Mouse (Mus musculus) liver, embryonic 15.5 days (tissue): ENCODE results near the gene Rftn1. TPM values are rescaled to one million over a fixed set of nuclear protein-coding genes. Genes with fewer than 3 reads are reported as not detected.
"Not testable (repeated sequence)": the region's sequence is repeated elsewhere in the genome, so short reads cannot be mapped to it uniquely, and the experiment has no call there.

Experiments used
- ATAC-seq: fragments of 200-750 bp; cut with Nextera tagmentation; 2 replicates; pipeline ENCODE4 v1.8.0; 2017; ENCODE audit warnings: moderate number of reproducible peaks, mild to moderate bottlenecking, moderate library complexity; ENCODE audit not compliant: insufficient read depth
- H3K27ac ChIP-seq: fragments of 300-500 bp; sonication (generic); replicated peaks from 2 replicates; pipeline ENCODE4 v1.5.1; 2015; ENCODE audit warnings: mild to moderate bottlenecking, inconsistent platforms
- H3K27me3 ChIP-seq: fragments of 300-500 bp; sonication (generic); 2 replicates; pipeline ENCODE4 v1.6.1; 2015; ENCODE audit warnings: mild to moderate bottlenecking, inconsistent platforms
- H3K36me3 ChIP-seq: fragments of 300-500 bp; sonication (generic); replicated peaks from 2 replicates; pipeline ENCODE4 v1.6.1; 2015; ENCODE audit warnings: moderate library complexity, mild to moderate bottlenecking, inconsistent platforms
- H3K4me1 ChIP-seq: fragments of 300-500 bp; sonication (generic); replicated peaks from 2 replicates; pipeline ENCODE4 v1.6.1; 2015; ENCODE audit warnings: inconsistent platforms
- H3K4me2 ChIP-seq: fragments of 300-500 bp; sonication (generic); 2 replicates; pipeline ENCODE4 v1.6.1; 2015; ENCODE audit warnings: moderate library complexity, mild to moderate bottlenecking, inconsistent platforms
- H3K4me3 ChIP-seq: fragments of 300-500 bp; sonication (generic); replicated peaks from 2 replicates; pipeline ENCODE4 v1.5.1; 2015; ENCODE audit warnings: mild to moderate bottlenecking, inconsistent platforms
- H3K9ac ChIP-seq: fragments of 300-500 bp; sonication (generic); 2 replicates; pipeline ENCODE4 v1.6.1; 2015; ENCODE audit warnings: moderate library complexity, mild to moderate bottlenecking, inconsistent platforms
- H3K9me3 ChIP-seq: fragments of 300-500 bp; sonication (generic); replicated peaks from 2 replicates; pipeline ENCODE4 v1.6.1; 2016; ENCODE audit warnings: inconsistent platforms
- WGBS: fragments of 180-500 bp; shearing (Covaris S2); methylation state at CpG from one replicate; pipeline ENCODE4 v1.1.7; 2015; ENCODE audit warnings: mixed read lengths; ENCODE audit not compliant: insufficient replicate concordance; 5-methylcytosine and 5-hydroxymethylcytosine counted together
- polyA plus RNA-seq: library from polyadenylated mRNA; unstranded; fragments of >200 nt; fragmentation: Nextera tagmentation; extraction: Ambion mirVana; gene quantifications from 2 replicates; pipeline ENCODE4 v1.2.1, GENCODE M21; 2015

Gene Rftn1
- polyA plus RNA-seq, 1 experiment from 2014 or later: 3.9 TPM

DNA sequence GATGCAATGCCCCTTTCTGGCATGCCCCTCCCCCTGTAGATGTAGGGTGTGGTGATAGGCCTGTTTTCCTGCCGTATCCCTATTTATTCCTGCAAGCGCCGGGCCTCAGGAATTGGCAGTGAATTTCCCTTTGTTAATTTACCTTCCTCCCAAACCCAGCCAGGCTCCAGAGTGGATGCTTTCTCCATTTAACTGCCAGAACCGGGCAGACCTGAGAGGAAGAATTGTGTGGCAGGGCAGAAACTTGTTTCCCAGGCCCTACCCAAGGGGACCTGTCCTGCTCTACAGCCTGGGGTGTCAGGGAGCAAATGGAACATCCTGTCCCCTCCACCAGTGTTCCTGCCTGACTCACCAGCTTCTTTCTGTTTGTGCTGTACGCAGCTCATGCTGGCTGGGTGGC lies 34.2 kb upstream of the Rftn1 start:
- no peak overlapping the region for H3K27ac ChIP-seq
- no peaks in the 10 kb centered on the region for H3K27me3 ChIP-seq
- H3K4me2 ChIP-seq: no peak overlapping the region
- H3K4me1 ChIP-seq: no peaks in the 10 kb centered on the region
- H3K4me3 ChIP-seq: no peak overlapping the region
- H3K9me3 ChIP-seq: no peaks in the 10 kb centered on the region
- no peak overlapping the region for H3K9ac ChIP-seq
- no peaks in the 10 kb centered on the region for H3K36me3 ChIP-seq
- ATAC-seq: no peak
- 50% methylated on average over 5 of the region's 5 CpGs for WGBS

DNA sequence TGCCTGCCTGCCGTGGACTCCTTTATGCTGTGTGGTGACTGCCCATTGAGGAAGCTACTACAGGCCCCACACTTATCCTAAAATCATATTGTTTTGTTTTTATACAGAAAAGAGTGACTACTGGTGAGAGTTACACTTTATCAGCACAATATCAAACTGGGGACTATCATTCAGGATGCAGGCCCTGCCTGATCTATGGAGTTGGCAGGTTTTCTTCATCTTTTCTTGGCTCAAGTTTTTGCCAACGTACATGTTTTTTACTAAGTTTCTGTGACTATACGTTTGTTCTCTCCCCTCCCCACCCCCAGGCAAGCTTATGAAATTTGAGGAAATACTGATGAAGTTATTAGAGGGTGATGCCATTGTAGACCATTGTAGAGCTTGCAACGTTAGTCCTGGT lies 27.5 kb upstream of the Rftn1 start:
- 31% methylated on average over 4 of the region's 4 CpGs for WGBS
- no peak for ATAC-seq

GRCm38 (mm10) chr17:50215104-50215503 lies 24.6 kb upstream of the Rftn1 start:
- Histone ChIP-seq H3K4me1 (no peaks in the 10 kb centered on the region), H3K27ac (no peak overlapping the region), H3K36me3 (no peaks in the 10 kb centered on the region), H3K4me2 (no peak overlapping the region), H3K9me3 (no peaks in the 10 kb centered on the region), H3K9ac (no peak overlapping the region), H3K27me3 (no peaks in the 10 kb centered on the region), H3K4me3 (no peak overlapping the region)
- 75% methylated on average over 6 of the region's 6 CpGs for WGBS
- ATAC-seq: no peak

More for the DNA sequence above, 27.5 kb upstream of the Rftn1 start:
- H3K27ac ChIP-seq: no peak overlapping the region
- H3K27me3 ChIP-seq: no peaks in the 10 kb centered on the region
- no peaks in the 10 kb centered on the region for H3K9me3 ChIP-seq
- H3K9ac ChIP-seq: no peak overlapping the region
- no peaks in the 10 kb centered on the region for H3K4me1 ChIP-seq
- H3K4me2 ChIP-seq: no peak overlapping the region
- no peak overlapping the region for H3K4me3 ChIP-seq
- H3K36me3 ChIP-seq: no peaks in the 10 kb centered on the region

- no peaks in the 10 kb centered on the region for H3K4me1 ChIP-seq
Observed at GRCm38 (mm10) chr17:50213117-50213516, 22.6 kb upstream of the Rftn1 start.

GRCm38 (mm10) chr17:50211816-50212215 lies 21.3 kb upstream of the Rftn1 start:
- Histone ChIP-seq H3K27ac (no peak overlapping the region), H3K27me3 (no peaks in the 10 kb centered on the region), H3K9ac (no peak overlapping the region), H3K4me3 (no peak overlapping the region), H3K4me1 (no peaks in the 10 kb centered on the region), H3K4me2 (no peak overlapping the region), H3K36me3 (no peaks in the 10 kb centered on the region), H3K9me3 (no peaks in the 10 kb centered on the region)
- ATAC-seq: no peak
- WGBS: 80% methylated on average over 7 of the region's 7 CpGs

More at GRCm38 (mm10) chr17:50213117-50213516, 22.6 kb upstream of the Rftn1 start:
- no peaks in the 10 kb centered on the region for H3K36me3 ChIP-seq
- no peak overlapping the region for H3K4me2 ChIP-seq
- no peak overlapping the region for H3K9ac ChIP-seq
- H3K27me3 ChIP-seq: no peaks in the 10 kb centered on the region
- 33% methylated on average over 4 of the region's 4 CpGs for WGBS
- no peak overlapping the region for H3K4me3 ChIP-seq
- no peak for ATAC-seq
- H3K27ac ChIP-seq: no peak overlapping the region
- H3K9me3 ChIP-seq: no peaks in the 10 kb centered on the region

- no peak overlapping the region for H3K4me3 ChIP-seq
- H3K4me1 ChIP-seq: no peaks in the 10 kb centered on the region
- H3K27ac ChIP-seq: no peak overlapping the region
- H3K9me3 ChIP-seq: no peaks in the 10 kb centered on the region
- no peaks in the 10 kb centered on the region for H3K36me3 ChIP-seq
- H3K9ac ChIP-seq: no peak overlapping the region
- no peaks in the 10 kb centered on the region for H3K27me3 ChIP-seq
- no peak overlapping the region for H3K4me2 ChIP-seq
- 68% methylated on average over 6 of the region's 6 CpGs for WGBS
- ATAC-seq: no peak
Observed at GRCm38 (mm10) chr17:50209831-50210230, 19.4 kb upstream of the Rftn1 start.

DNA sequence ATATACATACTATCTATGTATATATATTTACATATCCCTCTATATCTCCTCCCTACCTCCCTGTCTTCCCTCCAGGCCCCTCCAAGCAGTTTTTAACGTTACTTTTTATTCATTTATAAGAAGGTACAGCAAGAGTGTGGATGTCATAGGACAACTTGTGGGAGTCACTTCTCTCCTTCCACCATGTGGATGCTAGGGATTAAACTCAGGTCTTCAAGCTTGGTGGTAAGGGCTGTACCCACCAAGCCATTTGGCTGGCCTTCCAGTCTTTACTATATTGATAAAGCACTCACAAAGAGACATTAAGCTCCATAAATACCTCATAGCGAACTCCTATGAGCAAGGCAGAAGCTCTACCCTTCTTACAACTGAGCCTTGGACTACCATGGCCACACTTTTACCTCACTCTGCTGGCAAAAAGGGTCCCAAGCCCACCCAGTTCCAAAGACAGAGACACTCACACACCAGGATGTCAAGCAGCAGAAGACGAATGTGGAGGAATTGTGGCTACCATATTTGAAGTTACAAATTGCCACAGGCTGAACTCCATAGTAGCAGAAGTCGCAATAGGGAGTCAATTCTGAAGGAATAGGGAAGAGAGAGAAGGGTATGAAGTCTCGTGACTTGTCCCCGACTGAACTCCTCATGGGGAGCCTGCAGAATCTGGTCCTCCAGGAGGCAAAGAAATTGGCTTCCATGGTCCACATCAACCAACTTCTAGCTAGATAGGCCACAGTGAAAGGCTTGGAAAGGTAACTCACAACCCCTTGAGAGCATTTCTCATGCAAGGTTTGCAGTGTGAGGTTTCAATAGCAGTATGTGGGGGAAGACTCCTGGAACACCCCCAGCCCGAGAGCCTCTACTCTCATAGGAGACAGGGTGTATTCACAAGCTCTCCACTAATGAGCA lies 17.9 kb upstream of the Rftn1 start:
- no peaks in the 10 kb centered on the region for H3K36me3 ChIP-seq

GRCm38 (mm10) chr17:50206262-50206661 lies 15.8 kb upstream of the Rftn1 start:
- not testable (repeated sequence) for H3K36me3 ChIP-seq, H3K9me3 ChIP-seq, H3K9ac ChIP-seq, H3K4me1 ChIP-seq, ATAC-seq, H3K4me3 ChIP-seq, H3K27me3 ChIP-seq, H3K4me2 ChIP-seq, H3K27ac ChIP-seq
- WGBS: 79% methylated on average over 1 of the region's 1 CpGs

More for the DNA sequence above, 17.9 kb upstream of the Rftn1 start:
- no peak overlapping the region for H3K27ac ChIP-seq
- no peak overlapping the region for H3K9ac ChIP-seq
- no peak overlapping the region for H3K4me3 ChIP-seq
- 62% methylated on average over 7 of the region's 7 CpGs for WGBS
- H3K4me1 ChIP-seq: no peaks in the 10 kb centered on the region
- H3K27me3 ChIP-seq: no peaks in the 10 kb centered on the region
- no peak for ATAC-seq
- H3K9me3 ChIP-seq: no peaks in the 10 kb centered on the region
- H3K4me2 ChIP-seq: no peak overlapping the region

GRCm38 (mm10) chr17:50205840-50206239 lies 15.4 kb upstream of the Rftn1 start:
- not testable (repeated sequence) for H3K27me3 ChIP-seq, ATAC-seq, H3K4me1 ChIP-seq, H3K4me2 ChIP-seq, H3K27ac ChIP-seq, H3K9me3 ChIP-seq, H3K4me3 ChIP-seq, H3K36me3 ChIP-seq, H3K9ac ChIP-seq
- 54% methylated on average over 2 of the region's 2 CpGs for WGBS

- WGBS: 66% methylated on average over 1 of the region's 1 CpGs
- H3K4me1 ChIP-seq: no peaks in the 10 kb centered on the region
- H3K4me3 ChIP-seq: no peak overlapping the region
- no peak overlapping the region for H3K27ac ChIP-seq
- H3K27me3 ChIP-seq: no peaks in the 10 kb centered on the region
- H3K36me3 ChIP-seq: no peaks in the 10 kb centered on the region
- no peak for ATAC-seq
- H3K4me2 ChIP-seq: no peak overlapping the region
- H3K9ac ChIP-seq: no peak overlapping the region
- no peaks in the 10 kb centered on the region for H3K9me3 ChIP-seq
Observed at GRCm38 (mm10) chr17:50205152-50205782, 14.8 kb upstream of the Rftn1 start.

DNA sequence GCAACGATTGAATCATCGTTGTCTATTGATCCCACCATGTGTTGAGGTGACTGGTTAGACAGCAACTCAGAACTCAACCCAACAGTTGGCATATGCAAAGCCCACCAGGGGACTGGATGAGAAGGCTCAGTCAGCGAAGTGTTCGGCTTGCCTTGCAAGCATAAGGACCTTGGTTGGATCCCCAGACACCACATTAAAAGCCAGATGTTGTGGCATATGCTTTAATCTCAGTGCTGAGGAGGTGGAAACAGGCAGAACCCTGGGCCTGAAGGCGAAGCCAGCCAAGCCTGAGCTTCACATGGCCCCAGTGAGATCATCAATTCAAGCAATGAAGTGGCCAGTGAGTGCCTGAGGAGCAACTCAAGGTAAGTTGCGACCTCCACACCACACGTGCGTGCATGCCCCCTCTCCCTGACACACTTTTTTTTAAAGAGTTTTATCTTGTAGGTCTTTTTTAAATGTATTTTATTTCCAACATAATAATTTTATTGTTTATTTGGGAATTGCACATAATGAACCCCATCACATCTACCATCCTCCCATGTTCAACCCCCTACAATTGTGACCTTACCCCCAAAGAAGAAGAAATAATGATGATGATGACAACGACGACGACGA lies 11.5 kb upstream of the Rftn1 start:
- Histone ChIP-seq H3K27ac (no peak overlapping the region), H3K4me3 (no peak overlapping the region), H3K4me2 (no peak overlapping the region), H3K9ac (no peak overlapping the region), H3K36me3 (no peaks in the 10 kb centered on the region), H3K9me3 (no peaks in the 10 kb centered on the region), H3K27me3 (no peaks in the 10 kb centered on the region), H3K4me1 (no peaks in the 10 kb centered on the region; the same call in 1 of the 2 replicates)
- 77% methylated on average over 12 of the region's 12 CpGs for WGBS
- no peak for ATAC-seq
